Mouse (Mus musculus): ENCODE data around the gene Nell2. TPM values are rescaled to one million over a fixed set of nuclear protein-coding genes. Genes with fewer than 3 reads are reported as not detected.
"Not testable (repeated sequence)": the region's sequence is repeated elsewhere in the genome, so short reads cannot be mapped to it uniquely, and the experiment has no call there.

Nell2 gene
- polyA plus RNA-seq, 1 experiment from 2014 or later: 192 TPM

DNA sequence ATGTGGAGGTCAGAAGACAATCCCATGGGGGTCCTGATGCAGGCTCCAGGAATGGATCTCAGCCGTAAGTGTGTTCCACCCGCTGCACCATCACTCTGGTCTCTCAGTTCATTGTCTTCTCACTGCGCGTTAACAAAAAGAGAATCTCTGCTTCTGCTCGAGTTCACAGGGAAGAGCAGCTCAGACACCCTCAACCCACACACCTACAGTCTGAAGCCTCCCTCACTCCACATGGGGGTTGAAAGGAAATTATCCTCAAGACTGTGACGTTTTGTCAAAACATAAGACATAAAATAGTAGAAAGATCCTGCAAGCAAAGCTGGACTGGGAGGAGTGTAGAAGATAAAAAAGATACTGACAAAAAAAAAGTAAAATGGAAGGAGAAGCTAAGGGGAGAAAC lies 6.3 kb upstream of the Nell2 start:
- Histone ChIP-seq H3K27ac (no peak overlapping the region), H3K27me3 (ENCODE audit: control insufficient read depth, insufficient read depth, low read length) (no peaks in the 10 kb centered on the region), H3K9me3 (ENCODE audit: control insufficient read depth, low read length) (no peaks in the 10 kb centered on the region), H3K4me3 (replicated peaks; ENCODE audit: low read length) (no peak overlapping the region), H3K36me3 (replicated peaks; ENCODE audit: control insufficient read depth, insufficient read depth) (no peaks in the 10 kb centered on the region), H3K4me2 (replicated peaks) (no peak overlapping the region), H3K9ac (no peak overlapping the region), H3K4me1 (replicated peaks; ENCODE audit: control insufficient read depth, insufficient read depth, low read length) (0 out of 2 replicates have a peak, but pooled peaks cover 5% of the 10 kb centered on the region)
- 50% methylated on average over 6 of the region's 6 CpGs for WGBS
- no peak for ATAC-seq (ENCODE audit: low FRiP score)
- DNase-seq (ENCODE audit: low spot score): no peak

DNA sequence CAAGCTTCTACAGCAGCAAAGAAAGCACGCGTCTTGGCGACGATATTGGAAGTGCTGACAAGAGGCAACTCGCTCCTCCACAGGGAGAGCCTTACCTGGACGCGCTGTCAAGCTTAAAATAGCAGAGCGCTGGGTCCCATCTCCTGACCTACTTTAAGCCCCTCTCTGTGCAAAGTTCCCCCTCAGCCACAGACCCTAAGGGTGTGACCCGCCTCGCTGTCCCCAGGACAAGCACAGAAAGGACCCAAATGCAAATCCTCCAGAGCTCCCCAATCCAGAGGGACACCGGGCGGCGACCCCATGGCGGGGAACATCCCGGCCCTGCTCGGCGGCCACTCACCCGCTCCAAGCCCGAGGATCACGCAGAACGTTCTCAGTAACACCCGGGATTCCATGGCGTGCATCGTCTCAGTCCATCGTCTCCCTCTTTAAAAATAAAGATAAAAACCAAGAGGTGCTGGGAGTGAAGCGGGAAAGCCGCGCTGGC lies 855 bp downstream of the Nell2 start:
- peaks cover 4% of the 10 kb centered on the region for H3K4me1 ChIP-seq (replicated peaks; ENCODE audit: control insufficient read depth, insufficient read depth, low read length)
- peak; percentile 41; the same call in 1 of the 2 replicates for ATAC-seq (ENCODE audit: low FRiP score)
- peak overlapping the region; percentile 71 for H3K4me2 ChIP-seq (replicated peaks)
- peak overlapping the region; percentile 88 for H3K9ac ChIP-seq
- WGBS: under 1% methylated on average over 28 of the region's 28 CpGs
- H3K36me3 ChIP-seq (replicated peaks; ENCODE audit: control insufficient read depth, insufficient read depth): no peaks in the 10 kb centered on the region
- DNase-seq (ENCODE audit: low spot score): peak; percentile 43
- peak overlapping the region; percentile 81 for H3K4me3 ChIP-seq (replicated peaks; ENCODE audit: low read length)
- no peaks in the 10 kb centered on the region for H3K27me3 ChIP-seq (ENCODE audit: control insufficient read depth, insufficient read depth, low read length)
- no peaks in the 10 kb centered on the region for H3K9me3 ChIP-seq (ENCODE audit: control insufficient read depth, low read length)
- peak overlapping the region; percentile 95 for H3K27ac ChIP-seq

DNA sequence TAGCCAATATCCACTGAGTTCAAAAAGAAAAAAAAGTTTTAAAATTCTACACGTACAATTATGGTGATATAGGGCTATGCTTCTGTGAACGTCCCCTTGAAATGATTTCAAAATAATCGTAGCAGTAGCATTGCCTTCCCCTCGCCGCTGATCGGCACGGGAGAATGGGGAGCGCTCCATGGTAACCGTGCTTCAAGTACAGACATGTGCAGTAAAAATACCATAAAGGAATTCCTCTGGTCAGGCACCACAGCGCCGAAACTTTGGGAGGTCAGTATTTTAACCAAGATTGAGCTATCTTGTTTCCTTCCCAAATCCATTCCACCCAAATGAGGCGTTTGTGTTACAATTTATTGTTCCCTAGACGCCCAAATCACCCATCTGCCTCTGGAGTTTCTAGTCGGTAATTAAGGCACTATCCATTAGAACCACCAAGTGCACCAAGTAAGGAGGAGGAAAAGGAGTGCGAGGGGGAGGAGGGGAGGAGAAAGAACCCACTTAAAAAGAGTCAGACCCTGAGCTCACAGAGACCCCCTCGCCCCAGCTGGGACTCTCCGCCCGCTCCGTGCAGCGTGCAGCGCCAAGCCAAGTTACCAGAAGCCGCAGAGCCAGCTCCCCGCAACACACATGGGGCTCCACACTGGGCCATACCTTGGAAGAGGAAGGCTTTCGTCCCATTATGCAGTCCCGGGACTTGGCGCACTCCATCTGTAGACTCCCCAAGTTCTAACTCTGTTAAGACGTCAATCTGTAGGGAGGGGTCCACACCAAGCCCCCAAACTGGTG lies 1.5 kb downstream of the Nell2 start:
- peaks cover 4% of the 10 kb centered on the region for H3K4me1 ChIP-seq (replicated peaks; ENCODE audit: control insufficient read depth, insufficient read depth, low read length)
- under 1% methylated on average over 27 of the region's 27 CpGs for WGBS
- 0 out of 2 replicates have a peak, but pooled peaks have one; percentile 25 for ATAC-seq (ENCODE audit: low FRiP score)
- no peaks in the 10 kb centered on the region for H3K27me3 ChIP-seq (ENCODE audit: control insufficient read depth, insufficient read depth, low read length)
- no peaks in the 10 kb centered on the region for H3K9me3 ChIP-seq (ENCODE audit: control insufficient read depth, low read length)
- H3K27ac ChIP-seq: peak overlapping the region; percentile 95
- H3K4me3 ChIP-seq (replicated peaks; ENCODE audit: low read length): peak overlapping the region; percentile 81
- H3K36me3 ChIP-seq (replicated peaks; ENCODE audit: control insufficient read depth, insufficient read depth): no peaks in the 10 kb centered on the region
- DNase-seq (ENCODE audit: low spot score): peak; percentile 50
- H3K4me2 ChIP-seq (replicated peaks): peak overlapping the region; percentile 71
- H3K9ac ChIP-seq: peak overlapping the region; percentile 88

DNA sequence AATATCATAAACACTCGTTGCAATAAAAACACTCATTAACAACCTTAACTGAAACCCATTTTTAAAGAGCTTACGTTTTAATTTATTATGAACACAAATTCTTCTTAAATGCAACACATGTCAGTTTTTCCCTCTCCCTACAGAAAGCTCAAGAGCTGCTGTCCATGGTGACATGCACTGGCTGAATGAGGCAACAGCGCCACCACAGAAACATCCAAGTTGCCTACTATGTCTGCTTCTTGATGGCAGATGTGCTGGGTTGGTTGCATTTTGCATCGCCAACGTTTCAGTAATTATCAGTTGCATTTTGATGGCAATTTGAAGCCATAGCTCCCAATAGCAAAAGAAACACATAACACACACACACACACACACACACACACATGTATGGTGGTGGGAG lies 2.4 kb downstream of the Nell2 start:
- Histone ChIP-seq H3K4me3 (replicated peaks; ENCODE audit: low read length) (peak overlapping the region; percentile 81), H3K4me1 (replicated peaks; ENCODE audit: control insufficient read depth, insufficient read depth, low read length) (peaks cover 4% of the 10 kb centered on the region), H3K36me3 (replicated peaks; ENCODE audit: control insufficient read depth, insufficient read depth) (peaks cover 3% of the 10 kb centered on the region; the same call in 1 of the 2 replicates), H3K9ac (peak overlapping the region; percentile 88), H3K4me2 (replicated peaks) (peak overlapping the region; percentile 71), H3K27me3 (ENCODE audit: control insufficient read depth, insufficient read depth, low read length) (no peaks in the 10 kb centered on the region), H3K9me3 (ENCODE audit: control insufficient read depth, low read length) (no peaks in the 10 kb centered on the region), H3K27ac (peak overlapping the region; percentile 45)
- peak; percentile 81 for DNase-seq (ENCODE audit: low spot score)
- WGBS: 6% methylated on average over 5 of the region's 5 CpGs
- no peak for ATAC-seq (ENCODE audit: low FRiP score)

DNA sequence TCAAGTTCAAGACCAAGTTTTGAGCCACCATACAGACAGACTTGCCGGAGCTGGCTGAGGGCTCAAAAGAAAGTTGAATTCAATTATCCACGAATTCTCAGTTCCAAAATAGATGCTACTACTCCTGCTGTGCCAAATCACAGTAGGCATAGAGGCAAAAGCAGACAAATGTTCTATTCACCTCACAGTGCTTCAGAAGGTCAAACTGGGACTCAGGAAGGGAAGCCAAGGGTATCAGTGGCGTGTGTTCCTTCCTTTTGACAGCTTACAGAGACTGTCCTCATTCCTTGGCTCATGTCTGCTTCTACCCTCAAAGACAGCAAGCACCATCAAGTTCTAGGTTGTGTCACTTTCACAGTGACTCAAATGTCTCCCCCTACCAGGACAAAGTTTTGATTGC lies 10.2 kb downstream of the Nell2 start:
- Histone ChIP-seq H3K4me1 (replicated peaks; ENCODE audit: control insufficient read depth, insufficient read depth, low read length) (no peaks in the 10 kb centered on the region; the same call in 1 of the 2 replicates), H3K4me2 (replicated peaks) (no peak overlapping the region), H3K9ac (no peak overlapping the region), H3K9me3 (ENCODE audit: control insufficient read depth, low read length) (no peaks in the 10 kb centered on the region), H3K27ac (no peak overlapping the region), H3K36me3 (replicated peaks; ENCODE audit: control insufficient read depth, insufficient read depth) (peaks cover 21% of the 10 kb centered on the region), H3K27me3 (ENCODE audit: control insufficient read depth, insufficient read depth, low read length) (no peaks in the 10 kb centered on the region), H3K4me3 (replicated peaks; ENCODE audit: low read length) (no peak overlapping the region)
- 71% methylated on average over 3 of the region's 3 CpGs for WGBS
- DNase-seq (ENCODE audit: low spot score): no peak
- no peak for ATAC-seq (ENCODE audit: low FRiP score)

DNA sequence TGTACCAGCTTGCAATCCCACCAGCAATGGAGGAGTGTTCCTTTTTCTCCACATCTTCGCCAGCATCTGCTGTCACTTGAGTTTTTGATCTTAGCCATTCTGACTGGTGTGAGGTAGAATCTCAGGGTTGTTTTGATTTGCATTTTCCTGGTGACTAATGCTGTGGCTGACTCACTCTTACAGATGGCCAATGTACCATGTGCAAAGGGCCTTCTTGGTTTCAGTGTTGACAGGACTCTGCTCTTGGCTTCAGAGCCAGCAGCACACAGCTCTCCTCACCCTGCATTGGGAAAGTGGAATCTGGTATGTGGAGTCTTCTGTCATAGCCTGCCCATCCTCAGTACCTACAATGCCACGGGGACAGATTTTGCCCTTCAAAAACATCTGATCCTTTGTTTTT lies 15.1 kb downstream of the Nell2 start:
- 87% methylated on average over 2 of the region's 2 CpGs for WGBS
- not testable (repeated sequence) for H3K27ac ChIP-seq; H3K4me2 ChIP-seq (replicated peaks); H3K36me3 ChIP-seq (replicated peaks; ENCODE audit: control insufficient read depth, insufficient read depth); H3K9me3 ChIP-seq (ENCODE audit: control insufficient read depth, low read length); H3K27me3 ChIP-seq (ENCODE audit: control insufficient read depth, insufficient read depth, low read length); ATAC-seq (ENCODE audit: low FRiP score); H3K4me3 ChIP-seq (replicated peaks; ENCODE audit: low read length); H3K4me1 ChIP-seq (replicated peaks; ENCODE audit: control insufficient read depth, insufficient read depth, low read length); DNase-seq (ENCODE audit: low spot score); H3K9ac ChIP-seq

DNA sequence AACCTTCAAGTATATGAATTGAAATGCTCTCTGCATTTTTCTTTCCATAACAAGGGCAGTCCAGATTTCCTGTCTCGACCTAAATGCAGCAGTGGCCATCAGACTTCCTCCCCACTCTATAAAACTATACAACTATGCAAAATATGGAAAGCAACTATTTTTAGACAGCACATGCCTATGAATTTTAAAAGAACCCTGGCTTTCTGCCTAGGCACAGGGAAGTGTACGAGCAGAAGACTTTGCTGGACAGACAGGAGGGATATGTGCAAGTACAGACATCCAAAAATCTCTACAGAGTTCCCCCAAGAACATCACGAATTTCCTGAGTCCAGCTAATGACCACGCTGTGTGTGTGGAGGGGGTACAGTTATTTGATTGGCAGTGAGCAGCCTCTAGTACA lies 32.7 kb downstream of the Nell2 start:
- WGBS: 86% methylated on average over 4 of the region's 4 CpGs
- H3K4me2 ChIP-seq (replicated peaks): no peak overlapping the region
- H3K36me3 ChIP-seq (replicated peaks; ENCODE audit: control insufficient read depth, insufficient read depth): no peaks in the 10 kb centered on the region

DNA sequence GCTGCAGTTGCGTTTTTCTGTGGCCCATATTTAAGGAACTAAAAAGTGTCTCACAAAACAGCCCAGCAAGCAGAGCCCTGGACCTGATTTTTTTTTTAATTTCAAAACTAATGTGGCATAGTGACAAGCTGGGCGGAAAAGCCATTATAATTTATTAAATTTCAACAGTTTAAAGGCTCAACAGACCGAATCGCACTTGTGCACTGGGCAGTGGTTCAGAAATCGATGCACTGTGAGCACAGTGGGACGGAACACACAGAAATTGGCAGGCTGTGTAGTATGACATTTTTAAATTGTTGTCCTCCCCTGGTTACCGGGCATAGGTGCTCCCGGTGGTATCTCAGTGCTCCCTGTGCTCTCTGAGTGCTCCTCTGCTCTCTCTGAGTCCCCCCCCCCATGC lies 33.2 kb downstream of the Nell2 start:
- H3K4me1 ChIP-seq (replicated peaks; ENCODE audit: control insufficient read depth, insufficient read depth, low read length): no peaks in the 10 kb centered on the region
- 83% methylated on average over 8 of the region's 8 CpGs for WGBS
- no peak for DNase-seq (ENCODE audit: low spot score)
- H3K36me3 ChIP-seq (replicated peaks; ENCODE audit: control insufficient read depth, insufficient read depth): no peaks in the 10 kb centered on the region
- no peak overlapping the region for H3K4me2 ChIP-seq (replicated peaks)
- H3K4me3 ChIP-seq (replicated peaks; ENCODE audit: low read length): no peak overlapping the region
- 0 out of 2 replicates have a peak, but pooled peaks cover 4% of the 10 kb centered on the region for H3K9me3 ChIP-seq (ENCODE audit: control insufficient read depth, low read length)
- ATAC-seq (ENCODE audit: low FRiP score): no peak
- H3K27ac ChIP-seq: no peak overlapping the region
- H3K9ac ChIP-seq: no peak overlapping the region
- H3K27me3 ChIP-seq (ENCODE audit: control insufficient read depth, insufficient read depth, low read length): no peaks in the 10 kb centered on the region

More for the DNA sequence above, 32.7 kb downstream of the Nell2 start:
- 0 out of 2 replicates have a peak, but pooled peaks cover 4% of the 10 kb centered on the region for H3K9me3 ChIP-seq (ENCODE audit: control insufficient read depth, low read length)
- H3K27ac ChIP-seq: no peak overlapping the region
- no peak for DNase-seq (ENCODE audit: low spot score)
- ATAC-seq (ENCODE audit: low FRiP score): no peak
- no peak overlapping the region for H3K9ac ChIP-seq
- H3K4me3 ChIP-seq (replicated peaks; ENCODE audit: low read length): no peak overlapping the region
- H3K4me1 ChIP-seq (replicated peaks; ENCODE audit: control insufficient read depth, insufficient read depth, low read length): no peaks in the 10 kb centered on the region
- no peaks in the 10 kb centered on the region for H3K27me3 ChIP-seq (ENCODE audit: control insufficient read depth, insufficient read depth, low read length)

DNA sequence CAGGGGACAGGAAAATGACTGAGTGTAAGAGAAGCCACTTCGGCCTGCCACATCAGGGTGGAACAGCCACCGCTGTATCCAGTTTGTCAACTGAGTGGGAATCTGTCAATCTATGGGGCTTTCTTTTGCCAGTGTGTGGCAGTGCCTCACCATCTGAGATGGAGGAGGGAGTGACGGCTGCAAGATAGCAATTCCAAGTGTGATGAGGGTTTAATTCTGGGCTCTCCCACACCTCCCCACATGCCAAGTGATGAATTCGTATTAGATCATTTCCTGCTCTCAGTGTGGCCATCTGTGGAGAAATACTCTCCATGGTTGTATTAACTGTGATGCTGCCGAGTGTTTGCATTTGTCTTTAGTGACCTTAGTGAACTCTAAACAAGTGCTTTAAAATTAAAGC lies 36.2 kb downstream of the Nell2 start:
- H3K36me3 ChIP-seq (replicated peaks; ENCODE audit: control insufficient read depth, insufficient read depth): no peaks in the 10 kb centered on the region
- H3K4me2 ChIP-seq (replicated peaks): no peak overlapping the region
- no peaks in the 10 kb centered on the region for H3K9me3 ChIP-seq (ENCODE audit: control insufficient read depth, low read length)
- H3K9ac ChIP-seq: no peak overlapping the region
- H3K27me3 ChIP-seq (ENCODE audit: control insufficient read depth, insufficient read depth, low read length): no peaks in the 10 kb centered on the region
- H3K27ac ChIP-seq: no peak overlapping the region
- 67% methylated on average over 5 of the region's 5 CpGs for WGBS
- no peak for DNase-seq (ENCODE audit: low spot score)
- ATAC-seq (ENCODE audit: low FRiP score): no peak
- H3K4me3 ChIP-seq (replicated peaks; ENCODE audit: low read length): no peak overlapping the region
- peaks cover 5% of the 10 kb centered on the region; the same call in 1 of the 2 replicates for H3K4me1 ChIP-seq (replicated peaks; ENCODE audit: control insufficient read depth, insufficient read depth, low read length)
